Mouse (Mus musculus) liver, embryonic 14.5 days (tissue): ENCODE measurements around the gene Cacng7. TPM values are rescaled to one million over a fixed set of nuclear protein-coding genes. Genes with fewer than 3 reads are reported as not detected.
"Not testable (repeated sequence)": the region's sequence is repeated elsewhere in the genome, so short reads cannot be mapped to it uniquely, and the experiment has no call there.

ENCODE experiments used
- ATAC-seq: fragments of 200-750 bp; cut with Nextera tagmentation; 2 replicates; pipeline ENCODE4 v1.8.0; 2017; ENCODE audit warnings: moderate number of reproducible peaks, mild to moderate bottlenecking, moderate library complexity; ENCODE audit not compliant: insufficient read depth
- DNase-seq, 3 experiments: peaks; one replicate each; pipeline ENCODE4 v3.0.0-alpha.2; 2012 to 2013; ENCODE audit warnings: low read depth in 3 of 3, low spot score in 3 of 3
- H3K27ac ChIP-seq: fragments of 300-500 bp; sonication (generic); 2 replicates; pipeline ENCODE4 v1.5.1; 2014; ENCODE audit warnings: moderate library complexity, mild to moderate bottlenecking, control low read depth, inconsistent platforms
- H3K27me3 ChIP-seq: fragments of 300-500 bp; sonication (generic); 2 replicates; pipeline ENCODE4 v1.6.1; 2014; ENCODE audit warnings: mild to moderate bottlenecking, low read length, moderate library complexity; ENCODE audit not compliant: control insufficient read depth, insufficient read depth
- H3K36me3 ChIP-seq: fragments of 300-500 bp; sonication (generic); replicated peaks from 2 replicates; pipeline ENCODE4 v1.6.1; 2014; ENCODE audit warnings: low read depth; ENCODE audit not compliant: control insufficient read depth, insufficient read depth
- H3K4me1 ChIP-seq, 2 experiments: fragments of 200-500 bp in 1 of 2; fragments of 300-500 bp in 1 of 2; sonication (generic) in 1 of 2; replicated peaks; 2 replicates each; pipeline ENCODE4 v1.6.1; 2012 to 2014; ENCODE audit warnings: antibody characterized with exemption in 1 of 2, inconsistent platforms in 1 of 2, low read length in 1 of 2; ENCODE audit not compliant: control insufficient read depth in 2 of 2, insufficient read depth in 2 of 2
- H3K4me2 ChIP-seq: fragments of 300-500 bp; sonication (generic); 2 replicates; pipeline ENCODE4 v1.6.1; 2014; ENCODE audit warnings: low read depth, mild to moderate bottlenecking, control low read depth, moderate library complexity
- H3K4me3 ChIP-seq, 2 experiments: fragments of 200-500 bp in 1 of 2; fragments of 300-500 bp in 1 of 2; sonication (generic) in 1 of 2; 2 replicates each; pipeline ENCODE4 v1.5.1; 2012 to 2014; ENCODE audit warnings: low read depth in 2 of 2, low read length in 2 of 2, mild to moderate bottlenecking in 2 of 2, control low read depth in 1 of 2, inconsistent platforms in 1 of 2, moderate library complexity in 1 of 2; ENCODE audit not compliant: insufficient read depth in 1 of 2
- H3K9ac ChIP-seq: fragments of 300-500 bp; sonication (generic); replicated peaks from 2 replicates; pipeline ENCODE4 v1.6.1; 2014; ENCODE audit warnings: mild to moderate bottlenecking, control low read depth, moderate library complexity
- H3K9me3 ChIP-seq: fragments of 300-500 bp; sonication (generic); 2 replicates; pipeline ENCODE4 v1.6.1; 2016; ENCODE audit warnings: low read length, mixed read lengths; ENCODE audit not compliant: control insufficient read depth
- CTCF ChIP-seq: IDR thresholded peaks from 2 replicates; pipeline ENCODE4 v1.5.1; 2016; ENCODE audit warnings: antibody characterized with exemption, low read depth, control low read depth
- EP300 ChIP-seq: IDR thresholded peaks from 2 replicates; pipeline ENCODE4 v1.6.1; 2016; ENCODE audit warnings: antibody characterized with exemption, low read depth
- WGBS: fragments of 180-500 bp; shearing (Covaris S2); extraction: QIAGEN DNeasy Blood & Tissue Kit; methylation state at CpG from one replicate; pipeline ENCODE4 v1.1.7; 2014; ENCODE audit not compliant: insufficient replicate concordance; 5-methylcytosine and 5-hydroxymethylcytosine counted together
- polyA plus RNA-seq, 2 experiments: library from polyadenylated mRNA; depleted of rRNA in 1 of 2; stranded (reverse) in 1 of 2; unstranded in 1 of 2; fragments of >200 nt; fragmentation: Nextera tagmentation in 1 of 2; extraction: Ambion mirVana in 1 of 2; gene quantifications; 2 replicates each; pipeline versions ENCODE4 v1.2.1 to v1.2.3; 2012 to 2014

The Cacng7 gene
- polyA plus RNA-seq, 2 experiments, result 0.49 TPM; not detected in 1

DNA sequence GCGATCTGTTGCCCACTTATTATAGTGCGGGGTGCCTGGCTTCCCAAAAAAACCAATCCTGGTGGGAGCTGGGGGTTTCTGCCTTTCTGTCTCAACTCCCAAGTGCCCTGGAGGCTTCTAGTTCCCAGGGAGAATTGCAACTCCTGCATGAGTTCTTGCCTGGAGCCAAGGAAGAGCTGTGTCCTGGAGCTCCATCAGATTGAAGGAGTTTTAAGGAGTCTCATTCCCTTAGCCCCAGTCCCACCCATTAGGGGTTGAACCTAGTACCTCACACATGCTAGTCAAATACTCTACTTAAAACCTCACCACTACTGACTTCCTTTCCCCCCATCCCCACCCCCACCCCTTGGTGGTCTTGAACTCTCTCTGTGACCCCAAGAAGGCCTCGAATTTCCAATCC is 41.0 kb upstream of the Cacng7 start:
- no peak overlapping the region for H3K9ac ChIP-seq
- H3K4me3 ChIP-seq, result no peak overlapping the region
- TF ChIP-seq CTCF (no peak), EP300 (no peak)
- H3K27me3 ChIP-seq, result no peaks in the 10 kb centered on the region
- peak overlapping the region; percentile 32; the same call in 1 of the 2 replicates for H3K4me2 ChIP-seq
- H3K4me1 ChIP-seq, result peaks cover 3 to 26% of the 10 kb centered on the region in 2 experiments; a peak in 2 of 4 replicates
- DNase-seq, result no peak
- no peaks in the 10 kb centered on the region for H3K36me3 ChIP-seq
- H3K9me3 ChIP-seq, result no peaks in the 10 kb centered on the region
- whole genome bisulfite sequencing, result 63% methylated on average over 3 of the region's 3 CpGs
- ATAC-seq, result no peak
- no peak overlapping the region for H3K27ac ChIP-seq

DNA sequence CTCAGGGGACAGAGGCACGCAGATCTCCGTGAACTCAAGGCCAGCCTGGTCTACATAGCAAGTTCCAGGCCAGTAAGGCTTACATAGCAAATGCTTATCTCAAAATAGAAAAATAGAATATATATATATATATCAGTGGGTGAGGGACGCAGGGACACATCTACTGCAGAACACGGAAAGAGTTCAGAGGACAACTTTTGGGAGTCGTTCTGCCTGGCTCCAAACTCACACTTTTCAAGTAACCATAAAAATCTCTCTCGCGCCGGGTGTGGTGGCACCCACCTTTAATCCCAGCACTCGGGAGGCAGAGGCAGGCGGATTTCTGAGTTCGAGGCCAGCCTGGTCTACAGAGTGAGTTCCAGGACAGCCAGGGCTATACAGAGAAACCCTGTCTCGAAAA is 40.5 kb upstream of the Cacng7 start:
- 53% methylated on average over 12 of the region's 12 CpGs for WGBS
- H3K9me3 ChIP-seq, H3K27me3 ChIP-seq, H3K4me3 ChIP-seq, DNase-seq, H3K36me3 ChIP-seq, H3K9ac ChIP-seq, H3K27ac ChIP-seq, ATAC-seq: not testable (repeated sequence)
- Histone ChIP-seq H3K4me2 (0 out of 2 replicates have a peak overlapping the region, but pooled peaks have one; percentile 28), H3K4me1 (peaks cover 3 to 23% of the 10 kb centered on the region in 2 experiments; a peak in 2 of 4 replicates)

- Histone ChIP-seq H3K4me2 (peak overlapping the region; percentile 48), H3K27me3 (no peaks in the 10 kb centered on the region), H3K4me3 (peak overlapping the region; percentile 35 to 56), H3K9ac (no peak overlapping the region), H3K9me3 (no peaks in the 10 kb centered on the region), H3K4me1 (peaks cover 3 to 23% of the 10 kb centered on the region in 2 experiments; a peak in 2 of 4 replicates), H3K27ac (no peak overlapping the region), H3K36me3 (no peaks in the 10 kb centered on the region)
- ATAC-seq, result peak; percentile 56
- 1% methylated on average over 14 of the region's 14 CpGs for WGBS
- TF ChIP-seq CTCF (0 out of 2 replicates have a peak, but pooled peaks have one; percentile 7), EP300 (no peak)
- peak; percentile 50 to 59 (median 55) for DNase-seq
Observed at GRCm38 (mm10) chr7:3292791-3293190, 40.0 kb upstream of the Cacng7 start.

DNA sequence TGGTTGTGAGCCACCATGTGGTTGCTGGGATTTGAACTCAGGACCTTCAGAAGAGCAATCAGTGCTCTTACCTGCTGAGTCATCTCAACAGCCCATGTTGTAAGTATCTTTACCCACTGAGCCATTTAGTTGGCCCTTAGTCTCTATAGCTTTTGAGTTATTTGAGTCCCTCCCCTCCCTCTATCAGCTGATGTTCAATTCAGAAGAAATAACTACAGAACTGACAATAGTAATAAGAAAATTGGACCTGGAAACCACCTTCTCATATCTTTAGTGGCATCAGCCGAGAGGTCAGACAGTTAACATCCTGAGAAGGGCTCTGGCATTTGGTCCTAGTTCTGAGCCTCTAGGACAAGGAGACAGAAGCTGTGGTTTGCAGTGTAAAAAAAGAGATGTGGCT is 38.0 kb upstream of the Cacng7 start:
- DNase-seq, result no peak
- ATAC-seq, result no peak
- Histone ChIP-seq H3K4me2 (no peak overlapping the region), H3K9me3 (no peaks in the 10 kb centered on the region), H3K36me3 (no peaks in the 10 kb centered on the region), H3K4me1 (peaks cover 0 to 13% of the 10 kb centered on the region in 2 experiments; a peak in 2 of 4 replicates), H3K4me3 (no peak overlapping the region), H3K27ac (no peak overlapping the region), H3K9ac (no peak overlapping the region), H3K27me3 (no peaks in the 10 kb centered on the region)
- 32% methylated on average over 1 of the region's 1 CpGs for WGBS
- no peak for TF ChIP-seq EP300
- no peak for TF ChIP-seq CTCF

- H3K4me2 ChIP-seq, result no peak overlapping the region
- H3K36me3 ChIP-seq, result no peaks in the 10 kb centered on the region
- H3K9me3 ChIP-seq, result no peaks in the 10 kb centered on the region
- DNase-seq (no peak), ATAC-seq (no peak)
- H3K9ac ChIP-seq, result no peak overlapping the region
- H3K4me1 ChIP-seq, result peaks cover 0 to 9% of the 10 kb centered on the region in 2 experiments; a peak in 2 of 4 replicates
- TF ChIP-seq EP300, result no peak
- no peak for TF ChIP-seq CTCF
- H3K4me3 ChIP-seq, result no peak overlapping the region
- WGBS, result 25% methylated on average over 5 of the region's 5 CpGs
- H3K27me3 ChIP-seq, result no peaks in the 10 kb centered on the region
- no peak overlapping the region for H3K27ac ChIP-seq
Observed at GRCm38 (mm10) chr7:3295321-3296110, 37.2 kb upstream of the Cacng7 start.
